In the genomic region with DNA sequence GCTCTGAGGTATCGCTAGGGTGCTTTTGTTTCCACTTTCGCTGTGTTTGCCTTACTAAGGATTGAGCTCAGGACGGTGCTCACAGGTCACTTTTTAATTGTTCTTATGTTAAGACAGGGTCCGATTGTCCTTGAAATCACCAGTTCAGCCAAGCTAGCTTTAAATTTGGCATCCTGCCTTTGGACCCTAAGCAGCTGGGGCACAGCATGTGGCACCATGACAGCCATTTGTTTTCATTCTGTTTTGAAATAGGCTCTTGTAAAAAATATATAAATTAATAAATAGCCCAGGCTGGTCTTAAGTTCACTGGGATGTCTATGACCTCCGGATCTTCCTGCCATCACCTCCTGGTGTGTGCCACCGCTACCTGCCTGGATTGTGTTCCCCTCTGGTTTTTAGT, we compare ENCODE assay signal across 29 mouse cellular contexts. TPM values are rescaled to one million over a fixed set of nuclear protein-coding genes. Genes with fewer than 3 reads are reported as not detected.
"Had no signal": no experiment of that assay in that cellular context is flagged by ENCODE, and none has a peak within 500 bp of the region (broad histone marks: within the 10 kb centered on the region; RNA-seq: fewer than 3 reads in every experiment).

No protein-coding gene starts in this region.

- H3K27me3 ChIP-seq: heart, embryonic 13.5 days; heart, embryonic 15.5 days; kidney, embryonic 15.5 days; limb, embryonic 13.5 days; limb, embryonic 15.5 days; liver, embryonic 12.5 days had no signal

- ATAC-seq: hindbrain, embryonic 16.5 days; intestine, embryonic 16.5 days; liver, embryonic 12.5 days had no signal

- H3K4me1 ChIP-seq: heart, embryonic 13.5 days; heart, embryonic 15.5 days had no signal

- H3K27ac ChIP-seq: heart, adult 2 months; heart, embryonic 13.5 days; heart, embryonic 15.5 days; hindbrain, embryonic 14.5 days; kidney, embryonic 15.5 days; kidney, postnatal 0 days; limb, embryonic 13.5 days; limb, embryonic 15.5 days; liver, embryonic 12.5 days; liver, embryonic 14.5 days had no signal

- H3K4me2 ChIP-seq: heart, embryonic 11.5 days; heart, embryonic 13.5 days; heart, embryonic 15.5 days; hindbrain, embryonic 14.5 days; kidney, embryonic 15.5 days; limb, embryonic 13.5 days; limb, embryonic 15.5 days; liver, embryonic 12.5 days had no signal

- DNase-seq: gastrocnemius, postnatal 14 days; gastrocnemius, postnatal 36 days; heart, adult 11 months; heart, adult 2 months; heart, postnatal 14 days; heart, postnatal 36 days; kidney, adult 11 months; kidney, adult 2 months; kidney, adult 9 months; kidney, postnatal 14 days; kidney, postnatal 36 days; layer of hippocampus, adult 9-11 months; layer of hippocampus, postnatal 36 days; left cerebral cortex, postnatal 4 days had no signal

- H3K9ac ChIP-seq: heart, embryonic 13.5 days; heart, embryonic 15.5 days; hindbrain, embryonic 14.5 days; kidney, embryonic 15.5 days; limb, embryonic 13.5 days; limb, embryonic 15.5 days; liver, embryonic 12.5 days; liver, embryonic 14.5 days had no signal

- H3K4me3 ChIP-seq: heart, adult 2 months; heart, embryonic 13.5 days; heart, embryonic 15.5 days; kidney, embryonic 15.5 days; limb, embryonic 13.5 days; limb, embryonic 15.5 days; liver, embryonic 12.5 days had no signal

- H3K9me3 ChIP-seq: heart, embryonic 13.5 days; heart, embryonic 15.5 days; kidney, embryonic 15.5 days; limb, embryonic 13.5 days; limb, embryonic 15.5 days; liver, embryonic 12.5 days had no signal

RNA-seq across cellular contexts. Expression of a gene that starts 25.8 kb away (rescaled TPM):
- total RNA-seq: gastrocnemius, adult 18-20 months; gastrocnemius, adult 8-10 months; gastrocnemius, postnatal 36 days; heart, adult 2 months; heart, postnatal 14 days; heart, postnatal 36 days; hematopoietic stem cell, adult 5-6 weeks had no signal
- polyA plus RNA-seq: heart, adult 2 months had no signal
